Mouse (Mus musculus) heart, embryonic 16.5 days (tissue): ENCODE measurements around the gene Prkcz. TPM values are rescaled to one million over a fixed set of nuclear protein-coding genes. Genes with fewer than 3 reads are reported as not detected.

ENCODE experiments used
- ATAC-seq: fragments of 200-750 bp; cut with Nextera tagmentation; replicated peaks from 2 replicates; pipeline ENCODE4 v1.8.0; 2017; ENCODE audit warnings: moderate number of reproducible peaks; ENCODE audit not compliant: insufficient read depth, low FRiP score; ENCODE audit errors: extremely low read depth
- H3K27ac ChIP-seq: fragments of 300-500 bp; sonication (generic); 2 replicates; pipeline ENCODE4 v1.5.1; 2014; ENCODE audit warnings: mild to moderate bottlenecking, low read length, control low read depth, moderate library complexity
- H3K27me3 ChIP-seq: fragments of 300-500 bp; sonication (generic); 2 replicates; pipeline ENCODE4 v1.6.1; 2014; ENCODE audit warnings: low read length, mixed read lengths; ENCODE audit not compliant: control insufficient read depth, insufficient read depth
- H3K36me3 ChIP-seq: fragments of 300-500 bp; sonication (generic); 2 replicates; pipeline ENCODE4 v1.6.1; 2014; ENCODE audit not compliant: control insufficient read depth, insufficient read depth
- H3K4me1 ChIP-seq: fragments of 300-500 bp; sonication (generic); 2 replicates; pipeline ENCODE4 v1.6.1; 2014; ENCODE audit warnings: low read length, mixed read lengths; ENCODE audit not compliant: control insufficient read depth, insufficient read depth
- H3K4me2 ChIP-seq: fragments of 300-500 bp; sonication (generic); 2 replicates; pipeline ENCODE4 v1.6.1; 2014; ENCODE audit warnings: low read depth, mild to moderate bottlenecking, control low read depth, low read length
- H3K4me3 ChIP-seq: fragments of 300-500 bp; sonication (generic); 2 replicates; pipeline ENCODE4 v1.5.1; 2014; ENCODE audit warnings: mild to moderate bottlenecking, control low read depth, low read length
- H3K9ac ChIP-seq: fragments of 300-500 bp; sonication (generic); 2 replicates; pipeline ENCODE4 v1.6.1; 2014; ENCODE audit warnings: low read length, control low read depth
- H3K9me3 ChIP-seq: fragments of 300-500 bp; sonication (generic); replicated peaks from 2 replicates; pipeline ENCODE4 v1.6.1; 2016; ENCODE audit warnings: low read length; ENCODE audit not compliant: control insufficient read depth
- WGBS: fragments of 180-500 bp; shearing (Covaris S2); extraction: QIAGEN DNeasy Blood & Tissue Kit; methylation state at CpG from one replicate; pipeline ENCODE4 v1.1.7; 2014; 5-methylcytosine and 5-hydroxymethylcytosine counted together
- polyA plus RNA-seq: library from polyadenylated mRNA; unstranded; fragments of >200 nt; fragmentation: Nextera tagmentation; extraction: Ambion mirVana; gene quantifications from 2 replicates; pipeline ENCODE4 v1.2.1, GENCODE M21; 2015

Gene Prkcz
- polyA plus RNA-seq, 1 experiment from 2014 or later = 6.1 TPM

- no peak overlapping the region; the same call in 1 of the 2 replicates for H3K9ac ChIP-seq
- no peaks in the 10 kb centered on the region for H3K9me3 ChIP-seq
- 65% methylated on average over 9 of the region's 9 CpGs for WGBS
- peak overlapping the region; percentile 90 for H3K4me2 ChIP-seq
- peak overlapping the region; percentile 90 for H3K4me3 ChIP-seq
- no peak for ATAC-seq
- H3K27me3 ChIP-seq = no peaks in the 10 kb centered on the region
- no peaks in the 10 kb centered on the region for H3K36me3 ChIP-seq
- peaks cover 70% of the 10 kb centered on the region for H3K4me1 ChIP-seq
- no peak overlapping the region for H3K27ac ChIP-seq
Measured at GRCm38 (mm10) chr4:155218104-155218732, 142.9 kb downstream of the Prkcz start.

- peaks cover 70% of the 10 kb centered on the region for H3K4me1 ChIP-seq
- no peaks in the 10 kb centered on the region for H3K27me3 ChIP-seq
- H3K9ac ChIP-seq = no peak overlapping the region; the same call in 1 of the 2 replicates
- peak overlapping the region; percentile 34; the same call in 1 of the 2 replicates for H3K27ac ChIP-seq
- 0 out of 2 replicates have a peak overlapping the region, but pooled peaks have one; percentile 17 for H3K4me3 ChIP-seq
- WGBS = 40% methylated on average over 12 of the region's 12 CpGs
- H3K36me3 ChIP-seq = no peaks in the 10 kb centered on the region
- H3K9me3 ChIP-seq = no peaks in the 10 kb centered on the region
- no peak for ATAC-seq
- peak overlapping the region; percentile 90 for H3K4me2 ChIP-seq
Measured at GRCm38 (mm10) chr4:155217241-155218103, 143.7 kb downstream of the Prkcz start.

GRCm38 (mm10) chr4:155215773-155216630 lies 145.2 kb downstream of the Prkcz start:
- Histone ChIP-seq H3K27me3 (no peaks in the 10 kb centered on the region), H3K27ac (peak overlapping the region; percentile 71), H3K4me1 (peaks cover 79% of the 10 kb centered on the region), H3K36me3 (no peaks in the 10 kb centered on the region), H3K9me3 (no peaks in the 10 kb centered on the region), H3K9ac (peak overlapping the region; percentile 8; the same call in 1 of the 2 replicates), H3K4me3 (no peak overlapping the region), H3K4me2 (peak overlapping the region; percentile 32)
- ATAC-seq = no peak
- WGBS = 30% methylated on average over 12 of the region's 12 CpGs

GRCm38 (mm10) chr4:155215203-155215602 lies 146.0 kb downstream of the Prkcz start:
- H3K4me2 ChIP-seq = peak overlapping the region; percentile 32
- H3K27me3 ChIP-seq = no peaks in the 10 kb centered on the region
- peak; percentile 28 for ATAC-seq
- no peaks in the 10 kb centered on the region for H3K9me3 ChIP-seq
- peak overlapping the region; percentile 71 for H3K27ac ChIP-seq
- H3K36me3 ChIP-seq = peaks cover 3% of the 10 kb centered on the region; the same call in 1 of the 2 replicates
- H3K9ac ChIP-seq = no peak overlapping the region
- peaks cover 83% of the 10 kb centered on the region for H3K4me1 ChIP-seq
- 27% methylated on average over 9 of the region's 9 CpGs for WGBS
- no peak overlapping the region for H3K4me3 ChIP-seq

- H3K27me3 ChIP-seq = no peaks in the 10 kb centered on the region
- no peak overlapping the region for H3K4me3 ChIP-seq
- no peak overlapping the region; the same call in 1 of the 2 replicates for H3K4me2 ChIP-seq
- peaks cover 3% of the 10 kb centered on the region; the same call in 1 of the 2 replicates for H3K36me3 ChIP-seq
- H3K27ac ChIP-seq = no peak overlapping the region
- H3K4me1 ChIP-seq = peaks cover 83% of the 10 kb centered on the region
- H3K9me3 ChIP-seq = no peaks in the 10 kb centered on the region
- no peak overlapping the region; the same call in 1 of the 2 replicates for H3K9ac ChIP-seq
- ATAC-seq = no peak
- 66% methylated on average over 10 of the region's 10 CpGs for WGBS
Measured at GRCm38 (mm10) chr4:155214793-155215192, 146.4 kb downstream of the Prkcz start.

- H3K27ac ChIP-seq = no peak overlapping the region
- no peaks in the 10 kb centered on the region for H3K9me3 ChIP-seq
- H3K4me2 ChIP-seq = no peak overlapping the region
- no peak overlapping the region for H3K9ac ChIP-seq
- H3K27me3 ChIP-seq = no peaks in the 10 kb centered on the region
- 71% methylated on average over 6 of the region's 6 CpGs for WGBS
- peaks cover 3% of the 10 kb centered on the region; the same call in 1 of the 2 replicates for H3K36me3 ChIP-seq
- no peak overlapping the region for H3K4me3 ChIP-seq
- ATAC-seq = no peak
- peaks cover 84% of the 10 kb centered on the region for H3K4me1 ChIP-seq
Measured at GRCm38 (mm10) chr4:155214188-155214587, 147.0 kb downstream of the Prkcz start.

- no peak overlapping the region for H3K27ac ChIP-seq
- H3K4me2 ChIP-seq = no peak overlapping the region
- ATAC-seq = no peak
- H3K4me1 ChIP-seq = peaks cover 84% of the 10 kb centered on the region
- H3K27me3 ChIP-seq = no peaks in the 10 kb centered on the region
- 67% methylated on average over 6 of the region's 6 CpGs for WGBS
- H3K9ac ChIP-seq = no peak overlapping the region
- no peaks in the 10 kb centered on the region for H3K9me3 ChIP-seq
- H3K36me3 ChIP-seq = peaks cover 3% of the 10 kb centered on the region; the same call in 1 of the 2 replicates
- no peak overlapping the region for H3K4me3 ChIP-seq
Measured at GRCm38 (mm10) chr4:155213752-155214054, 147.5 kb downstream of the Prkcz start.

- no peak overlapping the region for H3K4me2 ChIP-seq
- 68% methylated on average over 9 of the region's 9 CpGs for WGBS
- no peak for ATAC-seq
Measured at GRCm38 (mm10) chr4:155213052-155213751, 148.0 kb downstream of the Prkcz start.

More at GRCm38 (mm10) chr4:155213052-155213751, 148.0 kb downstream of the Prkcz start:
- peaks cover 3% of the 10 kb centered on the region; the same call in 1 of the 2 replicates for H3K36me3 ChIP-seq
- no peak overlapping the region for H3K27ac ChIP-seq
- no peak overlapping the region for H3K9ac ChIP-seq
- H3K4me1 ChIP-seq = peaks cover 84% of the 10 kb centered on the region
- no peak overlapping the region for H3K4me3 ChIP-seq
- no peaks in the 10 kb centered on the region for H3K27me3 ChIP-seq
- H3K9me3 ChIP-seq = no peaks in the 10 kb centered on the region
